Mouse (Mus musculus) stomach, embryonic 16.5 days (tissue): ENCODE data around the gene Ugt1a5. TPM values are rescaled to one million over a fixed set of nuclear protein-coding genes. Genes with fewer than 3 reads are reported as not detected.
"Not testable (repeated sequence)": the region's sequence is repeated elsewhere in the genome, so short reads cannot be mapped to it uniquely, and the experiment has no call there.

Experiments used
- ATAC-seq: fragments of 200-750 bp; cut with Nextera tagmentation; 2 replicates; pipeline ENCODE4 v1.8.0; 2017; ENCODE audit warnings: moderate number of reproducible peaks, moderate TSS enrichment; ENCODE audit not compliant: insufficient read depth, low FRiP score
- H3K27ac ChIP-seq: fragments of 300-500 bp; sonication (generic); 2 replicates; pipeline ENCODE4 v1.5.1; 2014; ENCODE audit warnings: low read length
- H3K27me3 ChIP-seq: fragments of 300-500 bp; sonication (generic); 2 replicates; pipeline ENCODE4 v1.6.1; 2014; ENCODE audit warnings: low read length, control low read depth, mixed read lengths; ENCODE audit not compliant: control insufficient read depth, insufficient read depth
- H3K36me3 ChIP-seq: fragments of 300-500 bp; sonication (generic); 2 replicates; pipeline ENCODE4 v1.6.1; 2014; ENCODE audit warnings: low read length; ENCODE audit not compliant: control insufficient read depth, insufficient read depth
- H3K4me1 ChIP-seq: fragments of 300-500 bp; sonication (generic); 2 replicates; pipeline ENCODE4 v1.6.1; 2014; ENCODE audit warnings: low read length, control low read depth, mixed read lengths; ENCODE audit not compliant: control insufficient read depth, insufficient read depth
- H3K4me2 ChIP-seq: fragments of 300-500 bp; sonication (generic); 2 replicates; pipeline ENCODE4 v1.6.1; 2014; ENCODE audit warnings: low read depth, low read length, mixed read lengths
- H3K4me3 ChIP-seq: fragments of 300-500 bp; sonication (generic); replicated peaks from 2 replicates; pipeline ENCODE4 v1.5.1; 2014; ENCODE audit warnings: mild to moderate bottlenecking, low read length
- H3K9ac ChIP-seq: fragments of 300-500 bp; sonication (generic); 2 replicates; pipeline ENCODE4 v1.6.1; 2014; ENCODE audit warnings: low read length
- H3K9me3 ChIP-seq: fragments of 300-500 bp; sonication (generic); replicated peaks from 2 replicates; pipeline ENCODE4 v1.6.1; 2016; ENCODE audit warnings: low read length, control low read depth; ENCODE audit not compliant: control insufficient read depth
- WGBS: fragments of 180-500 bp; shearing (Covaris S2); extraction: QIAGEN DNeasy Blood & Tissue Kit; methylation state at CpG from one replicate; pipeline ENCODE4 v1.1.7; 2014; 5-methylcytosine and 5-hydroxymethylcytosine counted together
- polyA plus RNA-seq: library from polyadenylated mRNA; unstranded; fragments of >200 nt; fragmentation: Nextera tagmentation; extraction: Ambion mirVana; gene quantifications from 2 replicates; pipeline ENCODE4 v1.2.1, GENCODE M21; 2015

Ugt1a5 gene
- polyA plus RNA-seq, 1 experiment from 2014 or later: 0.10 TPM

DNA sequence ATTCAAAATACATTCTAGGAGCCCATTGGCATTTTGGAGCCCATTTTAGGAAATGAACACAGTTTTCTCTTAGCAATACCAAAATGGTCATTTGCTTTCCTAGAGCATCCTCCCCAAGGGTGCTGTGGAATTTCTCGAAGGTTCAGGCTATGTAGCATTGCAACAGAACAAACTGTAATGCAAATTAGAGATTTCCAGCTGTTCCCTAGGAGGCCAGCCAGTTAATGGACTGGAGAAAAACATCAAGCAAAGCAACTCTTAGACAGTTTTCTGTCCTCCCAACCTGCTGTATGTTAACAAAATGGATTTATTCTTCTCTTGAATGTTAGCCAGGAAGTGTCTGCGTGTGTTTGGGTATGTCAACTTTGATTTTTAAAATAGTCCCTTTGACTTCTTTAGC is 29.2 kb upstream of the Ugt1a5 start:
- no peaks in the 10 kb centered on the region for H3K36me3 ChIP-seq
- 54% methylated on average over 2 of the region's 2 CpGs for WGBS
- no peak for ATAC-seq

DNA sequence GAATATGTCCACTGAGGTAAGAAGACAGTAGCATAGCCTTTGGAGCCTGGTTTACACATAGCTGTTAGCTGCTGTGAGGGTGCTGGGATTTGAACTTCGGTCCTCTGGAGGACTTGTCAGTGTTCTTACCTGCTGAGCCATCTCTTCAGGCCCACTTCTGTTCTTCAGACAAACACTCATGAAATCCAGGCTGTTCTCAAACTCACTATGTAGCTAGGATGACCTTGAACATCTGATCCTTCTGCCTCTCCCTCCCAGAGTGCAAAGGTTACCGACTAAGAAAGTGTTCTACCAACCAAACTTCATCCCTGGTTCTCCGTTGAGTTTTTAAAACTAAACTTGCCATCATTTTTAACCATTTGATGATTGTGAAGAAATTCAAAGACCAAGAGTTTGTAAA is 28.5 kb upstream of the Ugt1a5 start:
- Histone ChIP-seq H3K27ac (no peak overlapping the region), H3K4me2 (no peak overlapping the region), H3K9ac (no peak overlapping the region), H3K27me3 (no peaks in the 10 kb centered on the region), H3K36me3 (no peaks in the 10 kb centered on the region), H3K4me3 (no peak overlapping the region), H3K4me1 (no peaks in the 10 kb centered on the region), H3K9me3 (no peaks in the 10 kb centered on the region)
- 83% methylated on average over 3 of the region's 3 CpGs for WGBS
- no peak for ATAC-seq

More for the DNA sequence above, 29.2 kb upstream of the Ugt1a5 start:
- Histone ChIP-seq H3K4me3 (no peak overlapping the region), H3K4me1 (no peaks in the 10 kb centered on the region), H3K27ac (no peak overlapping the region), H3K9ac (no peak overlapping the region), H3K27me3 (no peaks in the 10 kb centered on the region), H3K4me2 (no peak overlapping the region), H3K9me3 (no peaks in the 10 kb centered on the region)

- Histone ChIP-seq H3K4me1 (no peaks in the 10 kb centered on the region), H3K27me3 (no peaks in the 10 kb centered on the region), H3K4me3 (no peak overlapping the region), H3K9ac (no peak overlapping the region), H3K4me2 (no peak overlapping the region), H3K9me3 (no peaks in the 10 kb centered on the region), H3K36me3 (no peaks in the 10 kb centered on the region), H3K27ac (no peak overlapping the region)
- 62% methylated on average over 1 of the region's 1 CpGs for WGBS
- no peak for ATAC-seq
Measured at GRCm38 (mm10) chr1:88138145-88138544, 27.7 kb upstream of the Ugt1a5 start.

DNA sequence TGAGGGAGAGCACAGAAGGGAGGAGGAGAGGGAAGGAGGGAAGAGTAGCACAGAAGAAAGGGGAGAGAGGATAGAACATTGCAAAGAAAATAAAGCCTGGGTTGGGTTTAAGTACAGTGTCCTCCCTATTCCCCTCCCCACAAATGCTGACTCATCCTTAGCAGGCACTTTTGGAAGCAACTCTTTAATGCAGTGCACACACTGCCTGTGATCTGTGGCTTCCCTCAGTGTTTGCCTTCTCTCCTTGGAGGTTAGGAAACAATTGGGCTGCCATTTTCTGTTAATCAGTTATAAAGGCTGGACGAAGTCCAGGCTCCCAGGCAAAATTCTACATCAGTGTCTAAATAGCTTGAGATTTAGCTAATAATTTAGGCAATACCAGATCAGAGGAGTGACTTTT is 25.3 kb upstream of the Ugt1a5 start:
- H3K9me3 ChIP-seq, H3K27ac ChIP-seq, H3K9ac ChIP-seq, H3K4me2 ChIP-seq, H3K4me1 ChIP-seq, H3K27me3 ChIP-seq, H3K36me3 ChIP-seq, H3K4me3 ChIP-seq: not testable (repeated sequence)
- ATAC-seq: peak; percentile 82
- WGBS: 65% methylated on average over 1 of the region's 1 CpGs

DNA sequence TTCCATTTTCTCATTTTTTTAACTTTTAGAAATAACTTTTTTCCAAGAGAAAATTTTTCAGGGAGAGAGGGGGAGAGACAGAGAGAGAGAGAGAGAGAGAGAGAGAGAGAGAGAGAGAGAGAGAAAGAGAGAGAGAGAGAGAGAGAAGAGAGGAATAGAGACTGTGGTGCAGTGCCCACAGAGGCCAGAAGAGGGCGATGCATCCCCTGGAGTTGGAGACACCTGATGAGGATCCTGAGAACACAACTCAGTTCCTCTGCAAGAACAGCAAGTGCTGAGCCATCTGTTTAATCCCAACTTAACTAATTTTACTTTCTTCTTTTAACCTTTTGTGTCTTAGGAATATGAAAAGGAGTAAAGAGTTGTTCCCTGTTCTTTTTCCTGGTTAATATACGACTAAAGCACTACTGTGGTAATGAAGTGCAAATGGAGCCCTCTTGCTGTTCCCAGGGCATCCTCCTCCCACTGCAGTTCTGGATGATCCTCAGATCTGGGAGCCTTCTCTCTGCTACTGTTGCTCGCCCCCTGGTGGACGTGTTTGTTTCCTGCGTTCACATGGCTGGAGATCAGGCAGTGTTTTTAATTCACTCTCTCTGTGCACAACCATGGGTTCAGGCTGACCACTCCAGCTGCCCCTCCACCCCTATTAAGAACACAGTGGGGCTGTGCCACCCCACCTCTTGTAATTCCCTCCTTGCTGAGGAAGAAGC is 21.7 kb upstream of the Ugt1a5 start:
- H3K9ac ChIP-seq, ATAC-seq, H3K27me3 ChIP-seq, H3K4me3 ChIP-seq, H3K27ac ChIP-seq, H3K36me3 ChIP-seq, H3K4me2 ChIP-seq, H3K4me1 ChIP-seq, H3K9me3 ChIP-seq: not testable (repeated sequence)
- 2% methylated on average over 5 of the region's 5 CpGs for WGBS

DNA sequence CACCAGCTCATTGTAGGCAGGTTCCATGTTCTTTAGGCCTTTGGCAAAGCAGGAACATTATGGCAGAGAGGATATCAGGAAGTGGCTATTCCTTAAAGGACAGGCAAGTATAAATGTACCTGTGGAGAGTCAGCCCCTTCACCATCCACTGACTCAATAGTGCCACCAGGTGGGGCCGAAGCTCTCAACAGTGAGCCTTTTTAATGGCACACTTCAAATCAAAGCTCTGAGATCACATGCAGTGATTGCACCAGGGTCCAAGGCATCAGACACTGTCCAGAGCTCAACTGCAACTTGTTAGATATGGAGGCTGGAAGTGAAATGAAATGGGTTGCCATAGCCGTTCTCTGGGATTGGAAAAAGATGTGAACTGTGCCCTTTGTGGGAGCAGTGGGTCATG is 20.5 kb upstream of the Ugt1a5 start:
- H3K4me2 ChIP-seq, H3K36me3 ChIP-seq, H3K27ac ChIP-seq, ATAC-seq, H3K9ac ChIP-seq, H3K9me3 ChIP-seq, H3K4me1 ChIP-seq, H3K4me3 ChIP-seq, H3K27me3 ChIP-seq: not testable (repeated sequence)
- 66% methylated on average over 2 of the region's 2 CpGs for WGBS

DNA sequence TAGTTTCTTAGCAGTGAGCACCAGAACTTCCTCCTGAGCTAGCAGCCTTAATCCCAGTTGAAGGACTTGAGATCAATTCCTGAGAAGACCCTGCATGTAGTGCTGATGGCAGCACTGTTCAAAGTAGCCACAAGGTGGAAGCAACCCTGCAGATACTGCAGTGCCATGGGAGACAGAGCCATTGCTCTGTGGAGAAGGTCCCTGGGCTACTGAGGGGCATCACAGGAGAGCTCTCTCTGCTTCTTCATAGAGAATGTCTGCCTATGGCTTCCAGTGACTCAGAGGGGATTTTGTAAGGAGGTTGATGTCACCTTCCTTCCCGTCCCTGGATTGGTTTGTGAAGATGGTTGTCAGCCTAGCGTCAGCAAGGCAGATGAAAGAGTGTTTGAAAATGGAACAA is 15.7 kb upstream of the Ugt1a5 start:
- H3K36me3 ChIP-seq, H3K9ac ChIP-seq, H3K9me3 ChIP-seq, H3K4me2 ChIP-seq, H3K27ac ChIP-seq, H3K4me1 ChIP-seq, H3K27me3 ChIP-seq, H3K4me3 ChIP-seq, ATAC-seq: not testable (repeated sequence)
- WGBS: 76% methylated on average over 2 of the region's 2 CpGs

DNA sequence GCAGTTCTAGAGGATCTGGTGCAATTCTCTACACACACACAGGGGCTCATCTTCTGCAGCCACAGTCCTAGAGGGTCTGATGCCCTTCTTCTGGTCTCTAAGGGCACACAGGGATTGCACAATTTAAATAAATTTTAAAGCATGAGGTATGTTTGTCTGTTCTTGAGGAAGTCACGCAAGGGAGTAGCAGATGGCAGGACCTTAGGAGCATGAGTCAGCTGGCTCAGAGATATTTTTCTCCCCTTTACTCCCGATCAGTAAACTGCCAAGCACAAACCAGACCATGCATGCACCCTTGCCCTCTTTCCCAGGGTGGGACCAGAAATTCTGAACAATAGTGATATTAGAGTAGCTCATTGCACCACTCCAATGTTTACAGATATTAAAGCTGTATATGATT is 7.4 kb upstream of the Ugt1a5 start:
- H3K27ac ChIP-seq: no peak overlapping the region
- 51% methylated on average over 2 of the region's 2 CpGs for WGBS
- H3K36me3 ChIP-seq: no peaks in the 10 kb centered on the region
- H3K4me2 ChIP-seq: no peak overlapping the region
- H3K4me1 ChIP-seq: no peaks in the 10 kb centered on the region
- ATAC-seq: no peak
- no peaks in the 10 kb centered on the region for H3K27me3 ChIP-seq
- no peaks in the 10 kb centered on the region for H3K9me3 ChIP-seq
- H3K9ac ChIP-seq: no peak overlapping the region
- H3K4me3 ChIP-seq: no peak overlapping the region

DNA sequence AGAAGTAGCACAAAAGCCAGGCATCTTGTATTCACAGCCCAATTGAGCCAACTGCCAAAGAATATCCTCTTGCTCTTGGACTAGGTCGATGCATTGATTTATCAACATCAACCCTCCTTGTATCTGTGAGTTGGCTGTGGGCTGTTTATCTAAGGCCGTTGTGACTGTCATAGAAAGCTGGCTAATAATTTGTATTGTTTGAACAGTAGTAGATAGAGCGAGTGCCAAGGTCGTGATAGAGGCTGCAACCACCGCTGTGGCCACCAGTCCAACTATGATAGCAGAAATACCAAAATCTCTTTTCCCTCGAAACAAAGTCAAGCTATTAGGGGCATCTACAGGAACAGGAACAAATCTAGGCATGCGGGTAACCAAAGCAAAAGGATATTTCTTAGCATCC is 6.4 kb downstream of the Ugt1a5 start:
- not testable (repeated sequence) for H3K4me1 ChIP-seq, H3K4me3 ChIP-seq, H3K36me3 ChIP-seq, ATAC-seq, H3K27ac ChIP-seq, H3K9ac ChIP-seq, H3K27me3 ChIP-seq, H3K4me2 ChIP-seq, H3K9me3 ChIP-seq
- 79% methylated on average over 5 of the region's 7 CpGs for WGBS
